Mouse (Mus musculus) heart, embryonic 14.5 days (tissue): ENCODE measurements around the gene Plvap. TPM values are rescaled to one million over a fixed set of nuclear protein-coding genes. Genes with fewer than 3 reads are reported as not detected.

Experiments
- ATAC-seq: fragments of 200-750 bp; cut with Nextera tagmentation; 2 replicates; pipeline ENCODE4 v1.8.0; 2017; ENCODE audit warnings: low read depth, moderate TSS enrichment; ENCODE audit not compliant: insufficient number of reproducible peaks, insufficient read depth, low FRiP score
- H3K27ac ChIP-seq, 2 experiments: fragments of 200-500 bp in 1 of 2; fragments of 300-500 bp in 1 of 2; sonication (generic) in 1 of 2; replicated peaks in 1 of 2; 2 replicates each; pipeline ENCODE4 v1.5.1; 2012 to 2014; ENCODE audit warnings: low read depth in 2 of 2, low read length in 2 of 2, control low read depth in 1 of 2, mild to moderate bottlenecking in 1 of 2, mixed read lengths in 1 of 2; ENCODE audit not compliant: control insufficient read depth in 1 of 2, insufficient read depth in 1 of 2
- H3K27me3 ChIP-seq: fragments of 300-500 bp; sonication (generic); 2 replicates; pipeline ENCODE4 v1.6.1; 2014; ENCODE audit warnings: mild to moderate bottlenecking, low read length, control low read depth; ENCODE audit not compliant: control insufficient read depth, insufficient read depth
- H3K36me3 ChIP-seq: fragments of 300-500 bp; sonication (generic); 2 replicates; pipeline ENCODE4 v1.6.1; 2014; ENCODE audit warnings: mild to moderate bottlenecking, control low read depth, low read length, mixed read lengths; ENCODE audit not compliant: control insufficient read depth, insufficient read depth
- H3K4me1 ChIP-seq, 2 experiments: fragments of 200-500 bp in 1 of 2; fragments of 300-500 bp in 1 of 2; sonication (generic) in 1 of 2; 2 replicates each; pipeline ENCODE4 v1.6.1; 2012 to 2014; ENCODE audit warnings: low read length in 2 of 2, control low read depth in 1 of 2, mixed read lengths in 1 of 2; ENCODE audit not compliant: control insufficient read depth in 2 of 2, insufficient read depth in 2 of 2
- H3K4me2 ChIP-seq: fragments of 300-500 bp; sonication (generic); 2 replicates; pipeline ENCODE4 v1.6.1; 2014; ENCODE audit warnings: mild to moderate bottlenecking, low read length
- H3K4me3 ChIP-seq, 2 experiments: fragments of 200-500 bp in 1 of 2; fragments of 300-500 bp in 1 of 2; sonication (generic) in 1 of 2; 2 replicates each; pipeline ENCODE4 v1.5.1; 2012 to 2014; ENCODE audit warnings: low read length in 2 of 2, mild to moderate bottlenecking in 2 of 2, control low read depth in 1 of 2, low read depth in 1 of 2, moderate library complexity in 1 of 2; ENCODE audit not compliant: control insufficient read depth in 1 of 2, insufficient read depth in 1 of 2
- H3K9ac ChIP-seq: fragments of 300-500 bp; sonication (generic); 2 replicates; pipeline ENCODE4 v1.6.1; 2014; ENCODE audit warnings: mild to moderate bottlenecking, low read length
- H3K9me3 ChIP-seq: fragments of 300-500 bp; sonication (generic); 2 replicates; pipeline ENCODE4 v1.6.1; 2016; ENCODE audit warnings: low read length, control low read depth; ENCODE audit not compliant: control insufficient read depth
- WGBS: fragments of 180-500 bp; shearing (Covaris S2); extraction: QIAGEN DNeasy Blood & Tissue Kit; methylation state at CpG from one replicate; pipeline ENCODE4 v1.1.7; 2014; 5-methylcytosine and 5-hydroxymethylcytosine counted together
- polyA plus RNA-seq: library from polyadenylated mRNA; unstranded; fragments of >200 nt; fragmentation: Nextera tagmentation; extraction: Ambion mirVana; gene quantifications from 2 replicates; pipeline ENCODE4 v1.2.1, GENCODE M21; 2014

Plvap gene
- polyA plus RNA-seq, 1 experiment from 2014 or later: 121 TPM

GRCm38 (mm10) chr8:71552770-71553169 is 41.2 kb upstream of the Plvap start:
- Histone ChIP-seq H3K27me3 (peaks cover 23% of the 10 kb centered on the region), H3K4me3 (no peak overlapping the region), H3K27ac (no peak overlapping the region), H3K36me3 (peaks cover 11% of the 10 kb centered on the region), H3K4me2 (no peak overlapping the region), H3K9ac (no peak overlapping the region), H3K9me3 (no peaks in the 10 kb centered on the region), H3K4me1 (peaks cover 0 to 9% of the 10 kb centered on the region in 2 experiments; a peak in 2 of 4 replicates)
- no peak for ATAC-seq
- 55% methylated on average over 6 of the region's 6 CpGs for WGBS

GRCm38 (mm10) chr8:71550754-71551153 is 39.2 kb upstream of the Plvap start:
- Histone ChIP-seq H3K27me3 (peaks cover 4% of the 10 kb centered on the region; the same call in 1 of the 2 replicates), H3K9me3 (no peaks in the 10 kb centered on the region), H3K4me1 (peaks cover 0 to 9% of the 10 kb centered on the region in 2 experiments; a peak in 2 of 4 replicates), H3K4me2 (no peak overlapping the region), H3K27ac (no peak overlapping the region), H3K9ac (no peak overlapping the region), H3K4me3 (no peak overlapping the region), H3K36me3 (peaks cover 29% of the 10 kb centered on the region)
- 60% methylated on average over 7 of the region's 7 CpGs for WGBS
- ATAC-seq: no peak

GRCm38 (mm10) chr8:71547590-71547989 is 36.0 kb upstream of the Plvap start:
- no peak overlapping the region for H3K9ac ChIP-seq
- H3K4me3 ChIP-seq: no peak overlapping the region
- no peak overlapping the region for H3K27ac ChIP-seq
- no peak overlapping the region for H3K4me2 ChIP-seq
- H3K4me1 ChIP-seq: peaks cover 5 to 6% of the 10 kb centered on the region in 2 experiments; a peak in 3 of 4 replicates
- ATAC-seq: no peak
- no peaks in the 10 kb centered on the region for H3K9me3 ChIP-seq
- peaks cover 34% of the 10 kb centered on the region for H3K36me3 ChIP-seq
- 80% methylated on average over 7 of the region's 7 CpGs for WGBS
- H3K27me3 ChIP-seq: no peaks in the 10 kb centered on the region

- 87% methylated on average over 11 of the region's 11 CpGs for WGBS
Measured at GRCm38 (mm10) chr8:71545053-71545452, 33.5 kb upstream of the Plvap start.

GRCm38 (mm10) chr8:71543755-71544154 is 32.2 kb upstream of the Plvap start:
- peak overlapping the region; percentile 85 for H3K4me2 ChIP-seq
- H3K27ac ChIP-seq: no peak overlapping the region
- H3K36me3 ChIP-seq: peaks cover 33% of the 10 kb centered on the region
- H3K4me1 ChIP-seq: peaks cover 2 to 6% of the 10 kb centered on the region in 2 experiments; a peak in 2 of 4 replicates
- H3K9me3 ChIP-seq: no peaks in the 10 kb centered on the region
- H3K27me3 ChIP-seq: no peaks in the 10 kb centered on the region
- peak overlapping the region; percentile 80; the same call in 1 of the 2 replicates for H3K9ac ChIP-seq
- no peak for ATAC-seq
- H3K4me3 ChIP-seq: peak overlapping the region; percentile 69 to 89; a peak in 2 of 4 replicates
- WGBS: 84% methylated on average over 9 of the region's 9 CpGs

More at GRCm38 (mm10) chr8:71545053-71545452, 33.5 kb upstream of the Plvap start:
- H3K4me3 ChIP-seq: no peak overlapping the region
- H3K9ac ChIP-seq: no peak overlapping the region
- H3K27me3 ChIP-seq: no peaks in the 10 kb centered on the region
- no peak for ATAC-seq
- H3K36me3 ChIP-seq: peaks cover 34% of the 10 kb centered on the region
- H3K27ac ChIP-seq: no peak overlapping the region
- no peaks in the 10 kb centered on the region for H3K9me3 ChIP-seq
- H3K4me1 ChIP-seq: peaks cover 2 to 6% of the 10 kb centered on the region in 2 experiments; a peak in 2 of 4 replicates
- no peak overlapping the region for H3K4me2 ChIP-seq

GRCm38 (mm10) chr8:71542632-71543343 is 31.2 kb upstream of the Plvap start, which contains the start of gene Mvb12a:
TSS of gene Mvb12a (plus strand) at chr8:71542922.
- Histone ChIP-seq H3K4me1 (peaks cover 5 to 6% of the 10 kb centered on the region in 2 experiments; a peak in 2 of 4 replicates), H3K4me3 (peak within 1 kb of the TSS; percentile 69 to 89), H3K27ac (peak within 1 kb of the TSS; percentile 47 to 57; a peak in 3 of 4 replicates), H3K36me3 (peaks cover 23% of the 10 kb centered on the region), H3K4me2 (peak within 1 kb of the TSS; percentile 85), H3K9me3 (no peaks in the 10 kb centered on the region), H3K9ac (peak within 1 kb of the TSS; percentile 80), H3K27me3 (no peaks in the 10 kb centered on the region)
- peak; percentile 90 for ATAC-seq
- under 1% methylated on average over 51 of the region's 55 CpGs for WGBS

- no peaks in the 10 kb centered on the region for H3K27me3 ChIP-seq
- H3K9me3 ChIP-seq: no peaks in the 10 kb centered on the region
- H3K4me1 ChIP-seq: peaks cover 0 to 5% of the 10 kb centered on the region in 2 experiments; a peak in 3 of 4 replicates
- no peaks in the 10 kb centered on the region for H3K36me3 ChIP-seq
- H3K4me2 ChIP-seq: peak within 1 kb of the TSS; percentile 80
- WGBS: 3% methylated on average over 37 of the region's 37 CpGs
- H3K9ac ChIP-seq: peak within 1 kb of the TSS; percentile 69
- peak; percentile 84 for ATAC-seq
- H3K4me3 ChIP-seq: peak within 1 kb of the TSS; percentile 50 to 57
- peak within 1 kb of the TSS; percentile 58 to 72 for H3K27ac ChIP-seq
Measured at GRCm38 (mm10) chr8:71537028-71537867, 25.7 kb upstream of the Plvap start, which contains the start of gene Bst2. TSS of gene Bst2 (minus strand) at chr8:71537456.
